Mouse (Mus musculus): ENCODE data around the gene Coasy. TPM values are rescaled to one million over a fixed set of nuclear protein-coding genes. Genes with fewer than 3 reads are reported as not detected.

The Coasy gene
- polyA plus RNA-seq, 1 experiment from 2014 or later = 39.1 TPM

DNA sequence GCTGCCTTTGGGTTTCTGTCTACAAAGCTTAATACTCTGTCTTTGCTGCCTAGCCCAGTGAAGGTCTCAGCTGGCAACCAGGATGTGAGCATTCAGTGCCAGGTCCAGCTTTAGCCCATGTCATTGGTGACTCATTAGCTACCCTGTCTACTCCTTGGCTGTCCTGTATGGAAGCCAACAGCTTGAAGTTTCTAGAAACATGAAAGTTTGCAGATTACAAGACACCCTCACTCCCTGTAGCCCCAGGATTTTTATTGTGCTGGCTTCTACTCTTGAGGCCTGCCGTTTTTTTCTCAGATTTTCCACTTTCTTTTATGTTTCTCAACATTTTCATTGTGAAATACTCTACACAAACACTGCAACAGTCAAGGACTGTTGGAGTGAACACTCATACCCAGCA is 7.6 kb downstream of the Coasy start:
- no peak overlapping the region for H3K4me3 ChIP-seq (ENCODE audit: low read depth, low read length)
- no peaks in the 10 kb centered on the region for H3K27me3 ChIP-seq (replicated peaks; ENCODE audit: control insufficient read depth, insufficient read depth, low read length)
- ATAC-seq (ENCODE audit: low read depth) (no peak), DNase-seq (ENCODE audit: low spot score) (no peak)
- no peaks in the 10 kb centered on the region for H3K9me3 ChIP-seq (ENCODE audit: control insufficient read depth, low read length)
- H3K27ac ChIP-seq (replicated peaks; ENCODE audit: low read depth, low read length) = no peak overlapping the region
- no peak overlapping the region for H3K4me2 ChIP-seq (ENCODE audit: low read depth, low read length)
- peaks cover 65% of the 10 kb centered on the region for H3K36me3 ChIP-seq (ENCODE audit: control insufficient read depth, insufficient read depth, low read length)
- H3K9ac ChIP-seq (ENCODE audit: low read depth, low read length) = no peak overlapping the region
- peaks cover 3% of the 10 kb centered on the region; the same call in 1 of the 2 replicates for H3K4me1 ChIP-seq (ENCODE audit: control insufficient read depth, insufficient read depth, low read length)
- WGBS = 82% methylated on average over 1 of the region's 1 CpGs

DNA sequence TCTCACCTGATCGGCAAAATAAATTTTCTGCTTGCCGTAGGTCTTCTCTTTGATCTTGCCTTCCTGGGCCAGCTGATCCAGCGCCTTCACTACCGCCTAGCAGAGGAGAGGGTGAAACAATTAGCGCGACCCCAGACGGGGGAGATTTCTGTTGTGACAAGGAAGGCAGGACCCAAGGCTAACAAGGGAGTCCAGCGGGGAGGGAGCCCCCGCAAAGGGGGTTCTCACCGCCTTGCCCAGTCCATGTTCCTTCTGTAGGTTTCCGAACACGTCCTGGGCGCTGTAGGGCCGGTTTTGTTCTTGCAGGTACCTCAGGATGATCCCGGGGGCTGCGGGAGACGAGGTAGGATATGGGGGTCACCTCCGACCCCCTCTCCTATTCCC is 12.6 kb downstream of the Coasy start:
- H3K4me2 ChIP-seq (ENCODE audit: low read depth, low read length) = peak overlapping the region; percentile 96
- DNase-seq (ENCODE audit: low spot score) = no peak
- H3K27ac ChIP-seq (replicated peaks; ENCODE audit: low read depth, low read length) = 0 out of 2 replicates have a peak overlapping the region, but pooled peaks have one; percentile 33
- WGBS = 0% methylated on average over 16 of the region's 18 CpGs
- no peaks in the 10 kb centered on the region for H3K9me3 ChIP-seq (ENCODE audit: control insufficient read depth, low read length)
- H3K27me3 ChIP-seq (replicated peaks; ENCODE audit: control insufficient read depth, insufficient read depth, low read length) = no peaks in the 10 kb centered on the region
- ATAC-seq (ENCODE audit: low read depth) = peak; percentile 27
- H3K4me1 ChIP-seq (ENCODE audit: control insufficient read depth, insufficient read depth, low read length) = no peaks in the 10 kb centered on the region
- H3K36me3 ChIP-seq (ENCODE audit: control insufficient read depth, insufficient read depth, low read length) = peaks cover 72% of the 10 kb centered on the region
- H3K9ac ChIP-seq (ENCODE audit: low read depth, low read length) = peak overlapping the region; percentile 71
- peak overlapping the region; percentile 66 for H3K4me3 ChIP-seq (ENCODE audit: low read depth, low read length)

GRCm38 (mm10) chr11:101095314-101096024 is 13.1 kb downstream of the Coasy start, which contains the start of gene Psmc3ip:
TSS of gene Psmc3ip (minus strand) at chr11:101095436.
- Histone ChIP-seq H3K4me3 (ENCODE audit: low read depth, low read length) (peak within 1 kb of the TSS; percentile 66), H3K9ac (ENCODE audit: low read depth, low read length) (peak within 1 kb of the TSS; percentile 71), H3K9me3 (ENCODE audit: control insufficient read depth, low read length) (no peaks in the 10 kb centered on the region), H3K27me3 (replicated peaks; ENCODE audit: control insufficient read depth, insufficient read depth, low read length) (no peaks in the 10 kb centered on the region), H3K4me1 (ENCODE audit: control insufficient read depth, insufficient read depth, low read length) (no peaks in the 10 kb centered on the region), H3K27ac (replicated peaks; ENCODE audit: low read depth, low read length) (peak within 1 kb of the TSS; percentile 80), H3K36me3 (ENCODE audit: control insufficient read depth, insufficient read depth, low read length) (peaks cover 72% of the 10 kb centered on the region), H3K4me2 (ENCODE audit: low read depth, low read length) (peak within 1 kb of the TSS; percentile 96)
- 1% methylated on average over 43 of the region's 43 CpGs for WGBS
- ATAC-seq (ENCODE audit: low read depth) = peak; percentile 95
- DNase-seq (ENCODE audit: low spot score) = peak; percentile 98

GRCm38 (mm10) chr11:101098231-101098630 is 15.9 kb downstream of the Coasy start:
- H3K4me2 ChIP-seq (ENCODE audit: low read depth, low read length) = no peak overlapping the region
- H3K27ac ChIP-seq (replicated peaks; ENCODE audit: low read depth, low read length) = no peak overlapping the region
- 88% methylated on average over 8 of the region's 8 CpGs for WGBS
- no peaks in the 10 kb centered on the region for H3K9me3 ChIP-seq (ENCODE audit: control insufficient read depth, low read length)
- DNase-seq (ENCODE audit: low spot score) (no peak), ATAC-seq (ENCODE audit: low read depth) (no peak)
- H3K36me3 ChIP-seq (ENCODE audit: control insufficient read depth, insufficient read depth, low read length) = peaks cover 72% of the 10 kb centered on the region
- no peak overlapping the region for H3K9ac ChIP-seq (ENCODE audit: low read depth, low read length)
- no peaks in the 10 kb centered on the region for H3K27me3 ChIP-seq (replicated peaks; ENCODE audit: control insufficient read depth, insufficient read depth, low read length)
- no peak overlapping the region for H3K4me3 ChIP-seq (ENCODE audit: low read depth, low read length)
- no peaks in the 10 kb centered on the region for H3K4me1 ChIP-seq (ENCODE audit: control insufficient read depth, insufficient read depth, low read length)

DNA sequence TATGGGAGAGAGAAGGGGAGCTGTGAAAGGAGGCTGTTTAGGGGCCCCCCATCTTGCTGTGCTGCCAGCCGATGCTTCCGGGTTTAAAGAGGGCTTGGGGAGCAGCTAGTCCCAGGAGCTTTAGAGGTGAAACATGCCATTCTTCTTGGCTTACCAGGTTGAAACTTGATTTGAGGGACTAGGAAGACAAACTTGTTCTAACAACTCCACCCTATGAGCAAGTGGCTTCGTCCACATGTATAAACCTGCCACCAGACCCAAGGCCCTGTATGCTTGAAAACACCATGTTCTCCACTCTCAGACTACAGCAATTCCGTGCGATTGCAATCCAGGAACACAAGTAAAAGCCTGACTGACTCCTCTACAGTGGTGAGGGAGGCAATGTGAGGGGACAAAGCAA is 20.6 kb downstream of the Coasy start:
- Histone ChIP-seq H3K36me3 (ENCODE audit: control insufficient read depth, insufficient read depth, low read length) (peaks cover 83% of the 10 kb centered on the region), H3K27ac (replicated peaks; ENCODE audit: low read depth, low read length) (peak overlapping the region; percentile 63; the same call in 1 of the 2 replicates), H3K4me2 (ENCODE audit: low read depth, low read length) (no peak overlapping the region), H3K27me3 (replicated peaks; ENCODE audit: control insufficient read depth, insufficient read depth, low read length) (no peaks in the 10 kb centered on the region), H3K4me1 (ENCODE audit: control insufficient read depth, insufficient read depth, low read length) (no peaks in the 10 kb centered on the region), H3K9me3 (ENCODE audit: control insufficient read depth, low read length) (no peaks in the 10 kb centered on the region), H3K9ac (ENCODE audit: low read depth, low read length) (no peak overlapping the region), H3K4me3 (ENCODE audit: low read depth, low read length) (no peak overlapping the region)
- 73% methylated on average over 5 of the region's 5 CpGs for WGBS
- DNase-seq (ENCODE audit: low spot score) = peak; percentile 81
- ATAC-seq (ENCODE audit: low read depth) = peak; percentile 60; the same call in 1 of the 2 replicates

- WGBS = 75% methylated on average over 4 of the region's 4 CpGs
- H3K9ac ChIP-seq (ENCODE audit: low read depth, low read length) = no peak overlapping the region
- no peak overlapping the region for H3K4me3 ChIP-seq (ENCODE audit: low read depth, low read length)
- DNase-seq (ENCODE audit: low spot score) (no peak), ATAC-seq (ENCODE audit: low read depth) (no peak)
- no peak overlapping the region for H3K4me2 ChIP-seq (ENCODE audit: low read depth, low read length)
- H3K27me3 ChIP-seq (replicated peaks; ENCODE audit: control insufficient read depth, insufficient read depth, low read length) = no peaks in the 10 kb centered on the region
- no peaks in the 10 kb centered on the region for H3K9me3 ChIP-seq (ENCODE audit: control insufficient read depth, low read length)
- H3K4me1 ChIP-seq (ENCODE audit: control insufficient read depth, insufficient read depth, low read length) = no peaks in the 10 kb centered on the region
- peaks cover 24% of the 10 kb centered on the region; the same call in 1 of the 2 replicates for H3K36me3 ChIP-seq (ENCODE audit: control insufficient read depth, insufficient read depth, low read length)
- no peak overlapping the region for H3K27ac ChIP-seq (replicated peaks; ENCODE audit: low read depth, low read length)
Observed at GRCm38 (mm10) chr11:101109351-101109750, 27.0 kb downstream of the Coasy start.

- H3K27me3 ChIP-seq (replicated peaks; ENCODE audit: control insufficient read depth, insufficient read depth, low read length) = no peaks in the 10 kb centered on the region
- no peak overlapping the region for H3K4me2 ChIP-seq (ENCODE audit: low read depth, low read length)
- no peak overlapping the region for H3K9ac ChIP-seq (ENCODE audit: low read depth, low read length)
- H3K4me1 ChIP-seq (ENCODE audit: control insufficient read depth, insufficient read depth, low read length) = no peaks in the 10 kb centered on the region
- DNase-seq (ENCODE audit: low spot score) (no peak), ATAC-seq (ENCODE audit: low read depth) (no peak)
- H3K9me3 ChIP-seq (ENCODE audit: control insufficient read depth, low read length) = no peaks in the 10 kb centered on the region
- H3K4me3 ChIP-seq (ENCODE audit: low read depth, low read length) = no peak overlapping the region
- no peak overlapping the region for H3K27ac ChIP-seq (replicated peaks; ENCODE audit: low read depth, low read length)
- peaks cover 13% of the 10 kb centered on the region; the same call in 1 of the 2 replicates for H3K36me3 ChIP-seq (ENCODE audit: control insufficient read depth, insufficient read depth, low read length)
- 61% methylated on average over 5 of the region's 5 CpGs for WGBS
Observed at GRCm38 (mm10) chr11:101110708-101111107, 28.3 kb downstream of the Coasy start.

DNA sequence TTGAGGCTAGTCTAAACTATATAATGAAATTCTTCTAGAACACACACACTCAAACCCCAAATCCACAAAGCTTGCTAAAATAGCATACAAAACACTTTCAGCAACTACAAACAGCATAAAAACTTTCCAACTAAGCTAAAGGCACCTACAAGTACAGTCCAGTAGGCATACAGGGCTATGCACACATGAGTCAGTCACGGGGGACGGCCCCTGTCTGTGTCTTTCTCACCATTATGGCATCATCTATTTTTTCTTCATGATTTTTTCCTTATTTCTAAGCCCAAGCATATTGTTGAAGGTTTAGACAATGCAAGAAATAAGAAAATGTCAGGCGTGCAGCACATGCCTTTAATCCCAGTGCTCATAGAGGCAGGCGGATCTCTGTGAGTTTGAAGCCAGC is 28.8 kb downstream of the Coasy start:
- peaks cover 9% of the 10 kb centered on the region; the same call in 1 of the 2 replicates for H3K36me3 ChIP-seq (ENCODE audit: control insufficient read depth, insufficient read depth, low read length)
- no peaks in the 10 kb centered on the region for H3K4me1 ChIP-seq (ENCODE audit: control insufficient read depth, insufficient read depth, low read length)
- no peak overlapping the region for H3K4me2 ChIP-seq (ENCODE audit: low read depth, low read length)
- 87% methylated on average over 4 of the region's 4 CpGs for WGBS
- H3K9ac ChIP-seq (ENCODE audit: low read depth, low read length) = no peak overlapping the region
- no peaks in the 10 kb centered on the region for H3K27me3 ChIP-seq (replicated peaks; ENCODE audit: control insufficient read depth, insufficient read depth, low read length)
- DNase-seq (ENCODE audit: low spot score) (no peak), ATAC-seq (ENCODE audit: low read depth) (no peak)
- no peak overlapping the region for H3K4me3 ChIP-seq (ENCODE audit: low read depth, low read length)
- no peaks in the 10 kb centered on the region for H3K9me3 ChIP-seq (ENCODE audit: control insufficient read depth, low read length)
- no peak overlapping the region for H3K27ac ChIP-seq (replicated peaks; ENCODE audit: low read depth, low read length)

GRCm38 (mm10) chr11:101112186-101112585 is 29.8 kb downstream of the Coasy start:
- DNase-seq (ENCODE audit: low spot score) = no peak
- ATAC-seq (ENCODE audit: low read depth) = no peak
- H3K27ac ChIP-seq (replicated peaks; ENCODE audit: low read depth, low read length) = no peak overlapping the region
- 90% methylated on average over 3 of the region's 3 CpGs for WGBS
- H3K9ac ChIP-seq (ENCODE audit: low read depth, low read length) = no peak overlapping the region
- no peak overlapping the region for H3K4me2 ChIP-seq (ENCODE audit: low read depth, low read length)
- H3K4me1 ChIP-seq (ENCODE audit: control insufficient read depth, insufficient read depth, low read length) = no peaks in the 10 kb centered on the region
- H3K9me3 ChIP-seq (ENCODE audit: control insufficient read depth, low read length) = no peaks in the 10 kb centered on the region
- H3K27me3 ChIP-seq (replicated peaks; ENCODE audit: control insufficient read depth, insufficient read depth, low read length) = no peaks in the 10 kb centered on the region
- H3K36me3 ChIP-seq (ENCODE audit: control insufficient read depth, insufficient read depth, low read length) = peaks cover 16% of the 10 kb centered on the region; the same call in 1 of the 2 replicates
- no peak overlapping the region for H3K4me3 ChIP-seq (ENCODE audit: low read depth, low read length)
